Mouse (Mus musculus) adrenal gland, postnatal 14 days (tissue): Measurements from ENCODE around the gene Gm815. TPM values are rescaled to one million over a fixed set of nuclear protein-coding genes. Genes with fewer than 3 reads are reported as not detected.

Experiments used
- DNase-seq: peaks from one replicate; pipeline ENCODE4 v3.0.0; 2021; ENCODE audit warnings: mixed read lengths
- total RNA-seq: library from RNA; stranded (reverse); gene quantifications from 2 replicates; pipeline ENCODE4 v1.2.3, GENCODE M21; 2021

Gene Gm815
- total RNA-seq, 1 experiment from 2014 or later: not detected

DNA sequence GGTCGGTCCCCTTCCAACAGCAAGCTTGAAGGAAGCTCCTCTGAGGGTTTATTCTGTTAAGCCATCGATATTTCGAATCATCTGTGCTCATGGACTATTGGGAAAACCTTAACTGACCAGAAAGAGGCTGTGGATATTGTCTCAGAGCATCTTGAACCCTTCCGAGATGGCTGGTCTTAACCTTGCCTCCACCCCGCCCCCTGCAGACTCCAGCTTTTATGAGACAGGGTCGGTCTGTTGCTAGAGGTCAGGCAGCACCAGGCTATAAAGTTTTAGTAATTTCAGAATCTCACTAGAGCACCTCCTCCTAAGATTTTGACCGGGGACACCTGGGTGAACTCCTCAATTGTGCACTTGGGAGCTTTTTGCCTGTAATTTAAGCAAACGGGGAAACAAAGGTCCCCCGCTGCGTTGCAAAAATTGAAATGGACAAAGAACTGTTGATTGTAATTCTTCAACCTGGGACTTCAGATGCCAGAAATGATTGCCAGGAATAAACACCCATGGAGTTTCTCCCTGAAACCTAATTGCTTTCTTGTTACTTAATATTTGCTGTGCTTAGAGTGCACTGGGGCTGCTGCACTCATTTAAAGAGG is 8.4 kb upstream of the Gm815 start:
- DNase-seq: no peak

- no peak for DNase-seq
Observed at GRCm38 (mm10) chr19:26879856-26880255, 5.8 kb upstream of the Gm815 start.

- DNase-seq: no peak
Observed at GRCm38 (mm10) chr19:26881866-26882427, 3.7 kb upstream of the Gm815 start.

DNA sequence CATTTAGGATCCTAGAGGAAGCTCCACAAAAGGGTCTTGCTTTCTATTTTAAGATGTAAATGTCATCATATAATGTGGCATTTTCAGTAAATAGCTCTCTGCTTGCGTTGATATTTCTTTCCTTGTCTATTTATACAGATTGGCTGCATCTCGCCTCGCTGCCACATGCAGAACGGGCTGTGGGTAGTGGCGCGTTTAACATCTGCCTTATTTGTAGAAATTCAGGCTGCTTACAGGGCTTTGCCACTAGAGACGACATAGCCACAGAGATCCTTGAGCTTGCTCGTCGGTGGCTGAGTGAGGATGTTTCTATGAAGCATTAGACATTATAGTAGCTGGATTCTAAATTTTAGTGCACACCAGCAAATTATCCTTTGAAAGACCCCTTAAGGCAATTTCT is 2.5 kb downstream of the Gm815 start:
- DNase-seq: no peak

DNA sequence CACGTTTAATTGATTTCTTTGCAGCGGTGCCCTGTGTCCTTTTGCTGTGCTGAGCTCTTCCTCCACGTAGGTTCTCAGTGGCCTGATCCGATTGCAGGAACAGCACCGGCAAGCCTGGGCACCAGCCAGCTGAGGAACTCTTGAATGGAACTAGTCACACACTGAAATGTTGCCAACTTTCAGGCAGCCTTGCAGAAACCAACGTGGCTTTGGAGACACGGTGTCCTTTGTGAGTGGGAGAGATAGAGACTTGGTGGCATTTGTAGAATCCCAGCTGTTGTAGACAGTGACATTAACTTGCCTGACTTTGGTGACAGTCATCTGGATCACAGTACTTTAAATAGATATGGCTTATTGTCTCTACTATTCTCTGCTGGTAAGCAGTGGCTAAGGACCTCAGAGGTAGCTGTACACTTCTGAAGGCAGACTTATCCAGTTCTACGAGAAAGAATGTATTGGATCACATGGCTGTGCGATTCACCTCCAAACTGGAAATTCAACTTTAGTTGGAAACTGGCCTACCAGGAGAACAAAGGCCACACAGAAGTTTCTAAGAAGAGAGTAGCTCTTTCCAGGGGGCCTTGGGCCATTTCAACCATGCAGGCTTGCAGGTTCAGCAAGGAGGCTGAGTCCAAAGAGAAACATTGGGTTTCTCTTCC is 5.8 kb downstream of the Gm815 start:
- peak; percentile 74 for DNase-seq

- DNase-seq: no peak
Observed at GRCm38 (mm10) chr19:26892861-26893260, 7.2 kb downstream of the Gm815 start.

DNA sequence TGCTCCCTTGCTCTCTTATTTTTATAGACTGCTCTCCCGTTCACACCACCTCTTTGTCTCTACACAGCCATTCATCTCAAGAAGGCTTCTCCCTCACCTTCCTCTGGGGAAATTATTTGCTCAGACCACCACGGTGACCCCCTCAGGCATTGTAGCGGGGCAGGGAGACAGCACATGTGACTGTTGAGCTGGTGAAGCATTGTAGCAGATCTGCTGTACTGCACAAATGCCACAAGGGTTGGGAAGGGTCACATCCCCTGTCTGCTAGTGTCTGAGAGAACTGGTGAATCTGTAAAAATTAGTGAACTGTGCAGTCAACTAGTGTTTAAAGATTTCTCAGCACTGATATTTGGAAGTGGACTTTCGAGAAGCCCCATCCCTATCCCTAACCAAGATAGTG is 16.5 kb downstream of the Gm815 start:
- no peak for DNase-seq

DNA sequence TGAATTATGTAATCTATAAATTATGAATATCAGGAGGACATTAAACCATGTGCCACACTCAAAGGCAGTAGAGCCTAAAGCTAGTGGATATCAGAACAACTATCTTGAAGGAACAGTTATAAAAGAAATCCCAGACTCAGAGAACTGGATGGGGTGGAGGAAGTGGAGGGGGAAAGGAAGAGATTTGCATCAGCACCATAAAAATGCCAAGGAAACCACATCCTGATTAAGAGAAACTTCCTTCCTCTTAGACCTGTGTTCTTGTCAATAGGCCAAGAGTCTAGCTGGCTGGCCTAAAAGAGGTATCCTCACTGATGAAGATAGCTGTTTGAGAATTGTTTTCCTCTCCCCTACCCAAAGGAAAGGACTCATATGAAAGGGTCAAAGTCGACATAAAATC is 28.6 kb downstream of the Gm815 start:
- DNase-seq: no peak

DNA sequence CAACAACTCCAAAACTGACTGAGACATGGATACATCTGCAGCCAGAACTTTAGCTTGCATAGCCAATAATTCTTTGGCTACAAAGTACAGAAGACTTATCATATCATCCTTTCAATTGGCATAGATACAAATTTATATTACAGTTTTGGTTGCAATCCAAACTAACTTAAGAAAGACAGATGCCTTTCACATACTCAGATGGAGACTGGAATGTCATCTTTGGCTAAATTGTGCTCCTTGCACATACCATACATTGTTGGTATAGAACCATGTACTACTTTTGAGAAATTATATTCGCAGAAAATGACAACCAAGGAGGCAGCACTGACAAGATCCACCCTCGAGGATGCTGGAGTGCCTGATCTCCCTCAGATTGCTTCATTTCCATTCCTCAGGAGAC is 35.1 kb downstream of the Gm815 start:
- DNase-seq: no peak

DNA sequence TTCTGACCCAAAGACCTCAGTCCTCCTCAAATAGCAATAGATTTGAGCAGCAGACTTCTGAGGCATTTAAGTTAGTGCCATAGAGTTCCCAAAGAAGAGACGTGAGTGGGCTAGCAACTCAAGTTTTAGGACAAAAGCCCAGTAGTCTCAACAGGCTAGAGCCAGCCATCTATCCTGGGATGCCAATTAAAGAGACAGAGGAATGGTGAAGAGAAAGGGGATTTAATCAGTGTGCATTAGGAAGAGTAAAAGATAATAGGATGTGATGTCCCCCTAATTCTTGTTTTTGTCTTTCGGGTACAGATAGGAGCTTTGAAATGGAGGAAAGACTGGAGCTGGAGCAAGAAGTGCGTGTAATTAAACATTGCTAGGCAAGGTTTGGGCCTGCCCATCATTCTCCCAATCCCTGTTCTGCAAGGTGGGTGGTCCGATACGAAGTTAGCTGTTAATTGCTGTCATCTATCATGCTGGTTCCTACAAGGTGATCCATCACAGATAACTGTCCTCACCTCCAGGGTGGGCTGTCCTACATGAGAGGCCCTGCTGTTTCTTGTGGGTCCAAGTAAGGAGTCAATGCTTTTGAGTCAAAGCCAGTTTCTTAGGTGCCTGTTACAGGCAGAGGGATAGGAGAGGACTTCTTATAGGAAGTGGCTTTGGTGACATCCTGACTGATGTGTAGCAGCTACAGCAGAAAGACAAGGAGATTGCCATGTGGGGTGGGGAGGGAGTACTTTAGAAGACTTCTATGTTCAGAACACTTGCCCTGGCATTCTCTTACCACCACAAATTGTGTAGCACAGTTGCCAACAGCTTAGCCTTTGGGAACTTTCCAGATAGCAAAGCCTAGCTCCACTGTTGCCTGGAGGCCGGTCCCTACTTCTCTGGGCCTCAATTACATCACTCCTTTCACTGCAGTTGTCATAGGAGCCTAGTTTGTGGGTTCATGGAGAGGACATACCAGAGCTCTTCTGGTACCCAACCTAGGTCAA is 44.9 kb downstream of the Gm815 start:
- no peak for DNase-seq

DNA sequence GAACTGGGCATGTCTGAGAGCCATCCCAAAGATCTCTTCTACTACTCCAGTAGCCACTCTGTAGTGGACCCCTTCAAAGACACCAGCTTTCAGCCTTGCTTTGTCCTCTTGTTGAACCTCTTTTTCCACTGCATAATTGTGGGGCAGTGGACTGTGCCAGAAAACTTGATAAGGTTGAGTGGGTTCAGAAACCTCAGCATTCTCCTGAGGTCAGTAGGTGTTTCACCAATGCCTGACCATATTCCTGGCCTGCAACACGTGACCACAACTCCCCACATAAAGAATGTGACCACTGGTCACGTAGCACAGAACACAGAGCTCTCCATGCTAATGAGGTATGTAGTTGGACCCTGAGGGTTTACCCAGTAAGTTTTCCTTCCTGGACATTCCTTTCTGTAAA is 48.5 kb downstream of the Gm815 start:
- no peak for DNase-seq
